Mouse (Mus musculus) liver, embryonic 14.5 days (tissue): ENCODE results near the gene Epha4. TPM values are rescaled to one million over a fixed set of nuclear protein-coding genes. Genes with fewer than 3 reads are reported as not detected.
A peak's percentile ranks its signal among the peaks of the same experiment; 100 is the strongest.

Source experiments
- ATAC-seq: fragments of 200-750 bp; cut with Nextera tagmentation; 2 replicates; pipeline ENCODE4 v1.8.0; 2017; ENCODE audit warnings: moderate number of reproducible peaks, mild to moderate bottlenecking, moderate library complexity; ENCODE audit not compliant: insufficient read depth
- DNase-seq, 3 experiments: peaks; one replicate each; pipeline ENCODE4 v3.0.0-alpha.2; 2012 to 2013; ENCODE audit warnings: low read depth in 3 of 3, low spot score in 3 of 3
- H3K27ac ChIP-seq: fragments of 300-500 bp; sonication (generic); 2 replicates; pipeline ENCODE4 v1.5.1; 2014; ENCODE audit warnings: moderate library complexity, mild to moderate bottlenecking, control low read depth, inconsistent platforms
- H3K27me3 ChIP-seq: fragments of 300-500 bp; sonication (generic); 2 replicates; pipeline ENCODE4 v1.6.1; 2014; ENCODE audit warnings: mild to moderate bottlenecking, low read length, moderate library complexity; ENCODE audit not compliant: control insufficient read depth, insufficient read depth
- H3K36me3 ChIP-seq: fragments of 300-500 bp; sonication (generic); replicated peaks from 2 replicates; pipeline ENCODE4 v1.6.1; 2014; ENCODE audit warnings: low read depth; ENCODE audit not compliant: control insufficient read depth, insufficient read depth
- H3K4me1 ChIP-seq, 2 experiments: fragments of 200-500 bp in 1 of 2; fragments of 300-500 bp in 1 of 2; sonication (generic) in 1 of 2; replicated peaks; 2 replicates each; pipeline ENCODE4 v1.6.1; 2012 to 2014; ENCODE audit warnings: antibody characterized with exemption in 1 of 2, inconsistent platforms in 1 of 2, low read length in 1 of 2; ENCODE audit not compliant: control insufficient read depth in 2 of 2, insufficient read depth in 2 of 2
- H3K4me2 ChIP-seq: fragments of 300-500 bp; sonication (generic); 2 replicates; pipeline ENCODE4 v1.6.1; 2014; ENCODE audit warnings: low read depth, mild to moderate bottlenecking, control low read depth, moderate library complexity
- H3K4me3 ChIP-seq, 2 experiments: fragments of 200-500 bp in 1 of 2; fragments of 300-500 bp in 1 of 2; sonication (generic) in 1 of 2; 2 replicates each; pipeline ENCODE4 v1.5.1; 2012 to 2014; ENCODE audit warnings: low read depth in 2 of 2, low read length in 2 of 2, mild to moderate bottlenecking in 2 of 2, control low read depth in 1 of 2, inconsistent platforms in 1 of 2, moderate library complexity in 1 of 2; ENCODE audit not compliant: insufficient read depth in 1 of 2
- H3K9ac ChIP-seq: fragments of 300-500 bp; sonication (generic); replicated peaks from 2 replicates; pipeline ENCODE4 v1.6.1; 2014; ENCODE audit warnings: mild to moderate bottlenecking, control low read depth, moderate library complexity
- H3K9me3 ChIP-seq: fragments of 300-500 bp; sonication (generic); 2 replicates; pipeline ENCODE4 v1.6.1; 2016; ENCODE audit warnings: low read length, mixed read lengths; ENCODE audit not compliant: control insufficient read depth
- CTCF ChIP-seq: IDR thresholded peaks from 2 replicates; pipeline ENCODE4 v1.5.1; 2016; ENCODE audit warnings: antibody characterized with exemption, low read depth, control low read depth
- EP300 ChIP-seq: IDR thresholded peaks from 2 replicates; pipeline ENCODE4 v1.6.1; 2016; ENCODE audit warnings: antibody characterized with exemption, low read depth
- WGBS: fragments of 180-500 bp; shearing (Covaris S2); extraction: QIAGEN DNeasy Blood & Tissue Kit; methylation state at CpG from one replicate; pipeline ENCODE4 v1.1.7; 2014; ENCODE audit not compliant: insufficient replicate concordance; 5-methylcytosine and 5-hydroxymethylcytosine counted together
- polyA plus RNA-seq, 2 experiments: library from polyadenylated mRNA; depleted of rRNA in 1 of 2; stranded (reverse) in 1 of 2; unstranded in 1 of 2; fragments of >200 nt; fragmentation: Nextera tagmentation in 1 of 2; extraction: Ambion mirVana in 1 of 2; gene quantifications; 2 replicates each; pipeline versions ENCODE4 v1.2.1 to v1.2.3; 2012 to 2014

Epha4 gene
- polyA plus RNA-seq, 2 experiments: 0.22 to 0.50 TPM

GRCm38 (mm10) chr1:77383466-77383865 is 131.4 kb downstream of the Epha4 start:
- H3K4me3 ChIP-seq: no peak overlapping the region
- no peak overlapping the region for H3K4me2 ChIP-seq
- no peak overlapping the region for H3K9ac ChIP-seq
- DNase-seq (no peak), ATAC-seq (no peak)
- H3K36me3 ChIP-seq: no peaks in the 10 kb centered on the region
- H3K9me3 ChIP-seq: no peaks in the 10 kb centered on the region
- no peaks in the 10 kb centered on the region for H3K27me3 ChIP-seq
- H3K27ac ChIP-seq: no peak overlapping the region
- TF ChIP-seq CTCF: no peak
- no peak for TF ChIP-seq EP300
- no peaks in the 10 kb centered on the region for H3K4me1 ChIP-seq
- WGBS: 73% methylated on average over 11 of the region's 11 CpGs

- Histone ChIP-seq H3K4me3 (no peak overlapping the region), H3K9me3 (no peaks in the 10 kb centered on the region), H3K36me3 (no peaks in the 10 kb centered on the region), H3K4me2 (no peak overlapping the region), H3K27ac (no peak overlapping the region), H3K27me3 (no peaks in the 10 kb centered on the region), H3K9ac (no peak overlapping the region), H3K4me1 (no peaks in the 10 kb centered on the region)
- no peak for DNase-seq
- TF ChIP-seq EP300 (no peak), CTCF (no peak)
- WGBS: 68% methylated on average over 8 of the region's 8 CpGs
- no peak for ATAC-seq
Observed at GRCm38 (mm10) chr1:77377550-77377980, 137.3 kb downstream of the Epha4 start.

DNA sequence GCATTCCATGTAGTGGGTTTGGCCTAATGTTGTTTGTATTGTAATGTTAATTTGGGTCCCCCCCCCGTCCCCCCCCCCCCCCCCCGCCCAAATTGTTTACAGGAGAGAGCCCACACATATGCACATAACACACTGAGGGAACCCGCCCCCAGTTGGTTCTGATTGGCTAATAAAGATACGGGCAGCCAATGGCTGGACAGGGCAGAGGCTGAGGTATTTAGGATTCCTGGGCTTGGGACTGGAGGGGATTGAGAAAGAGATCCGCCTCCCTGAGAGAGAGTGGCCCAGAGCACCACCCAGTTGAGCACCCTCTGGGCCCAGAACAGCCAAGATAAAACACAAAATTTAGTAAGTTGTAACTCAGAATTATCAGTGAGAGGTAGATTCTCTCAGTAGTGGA is 140.8 kb downstream of the Epha4 start:
- no peak overlapping the region for H3K4me2 ChIP-seq
- no peak overlapping the region for H3K9ac ChIP-seq
- ATAC-seq (peak; percentile 58), DNase-seq (no peak)
- TF ChIP-seq CTCF: no peak
- no peak for TF ChIP-seq EP300
- 50% methylated on average over 5 of the region's 5 CpGs for WGBS
- H3K27me3 ChIP-seq: no peaks in the 10 kb centered on the region
- H3K9me3 ChIP-seq: no peaks in the 10 kb centered on the region
- no peaks in the 10 kb centered on the region for H3K36me3 ChIP-seq
- H3K4me1 ChIP-seq: peaks cover 7 to 9% of the 10 kb centered on the region in 2 experiments
- H3K27ac ChIP-seq: no peak overlapping the region
- H3K4me3 ChIP-seq: no peak overlapping the region

DNA sequence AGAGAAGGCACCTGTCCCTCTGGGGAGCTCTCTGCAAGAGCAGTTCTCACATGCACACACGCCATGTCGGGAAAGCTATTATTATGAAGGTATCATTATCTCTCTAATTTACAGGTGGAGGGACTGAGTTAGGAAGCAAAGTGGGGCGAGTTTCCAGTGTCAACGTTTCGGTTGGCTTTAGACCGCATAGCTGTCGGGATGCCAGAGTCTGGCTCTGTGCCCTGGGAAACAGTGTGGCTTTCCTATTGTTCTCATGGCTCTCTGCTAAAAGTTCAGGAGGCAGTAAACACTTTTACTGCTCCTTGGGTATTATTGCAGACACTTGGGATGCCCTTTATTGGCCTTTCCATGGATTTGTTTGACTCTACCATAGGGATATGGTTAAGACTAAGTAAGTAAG is 144.0 kb downstream of the Epha4 start:
- H3K4me3 ChIP-seq: no peak overlapping the region
- 79% methylated on average over 7 of the region's 7 CpGs for WGBS

DNA sequence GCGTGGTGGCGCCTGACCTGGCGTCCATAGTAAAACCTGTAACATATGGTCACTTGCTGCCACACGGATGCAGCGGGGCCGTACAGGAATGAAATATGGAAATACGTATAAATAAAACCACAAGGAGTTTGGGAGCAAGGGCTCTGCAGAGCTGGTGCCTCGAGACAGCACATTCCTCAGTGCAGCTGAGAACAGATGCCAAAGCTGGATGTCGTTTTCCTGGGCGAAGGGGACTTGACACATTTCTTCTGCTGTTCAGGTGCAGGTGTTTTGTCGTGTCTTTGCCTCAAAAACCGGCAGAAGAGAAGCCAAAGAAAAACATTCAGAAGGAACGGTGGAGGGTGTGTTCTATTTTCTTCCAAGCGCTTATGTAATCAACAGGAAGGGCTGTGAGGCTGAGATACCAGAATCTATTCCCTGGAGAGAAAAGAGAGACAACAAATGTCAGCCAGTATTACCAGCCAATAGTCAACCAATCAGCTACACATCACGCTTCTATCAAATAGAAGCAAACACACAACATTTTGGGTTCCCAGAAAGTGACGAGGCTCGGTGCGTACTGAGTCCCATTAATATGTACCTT is 145.5 kb downstream of the Epha4 start:
- DNase-seq: peak; percentile 12 to 60 (median 15)
- 24% methylated on average over 18 of the region's 18 CpGs for WGBS
- Histone ChIP-seq H3K9ac (peak overlapping the region; percentile 47), H3K27ac (peak overlapping the region; percentile 29), H3K4me3 (peak overlapping the region; percentile 14 to 29; a peak in 2 of 4 replicates), H3K9me3 (no peaks in the 10 kb centered on the region), H3K4me1 (peaks cover 8 to 12% of the 10 kb centered on the region in 2 experiments), H3K27me3 (no peaks in the 10 kb centered on the region), H3K4me2 (peak overlapping the region; percentile 51), H3K36me3 (no peaks in the 10 kb centered on the region)
- no peak for TF ChIP-seq CTCF
- TF ChIP-seq EP300: peak; percentile 37; the same call in 1 of the 2 replicates
- peak; percentile 81; the same call in 1 of the 2 replicates for ATAC-seq

More for the DNA sequence above, 144.0 kb downstream of the Epha4 start:
- H3K4me1 ChIP-seq: peaks cover 8 to 12% of the 10 kb centered on the region in 2 experiments
- H3K9me3 ChIP-seq: no peaks in the 10 kb centered on the region
- DNase-seq (no peak), ATAC-seq (no peak)
- TF ChIP-seq EP300: no peak
- no peak for TF ChIP-seq CTCF
- no peak overlapping the region for H3K4me2 ChIP-seq
- H3K9ac ChIP-seq: no peak overlapping the region
- no peaks in the 10 kb centered on the region for H3K27me3 ChIP-seq
- H3K27ac ChIP-seq: no peak overlapping the region
- H3K36me3 ChIP-seq: no peaks in the 10 kb centered on the region
